Mouse (Mus musculus): Measurements from ENCODE around the gene Camk1d. TPM values are rescaled to one million over a fixed set of nuclear protein-coding genes. Genes with fewer than 3 reads are reported as not detected.
A peak's percentile ranks its signal among the peaks of the same experiment; 100 is the strongest.

The Camk1d gene
- polyA plus RNA-seq, 1 experiment from 2014 or later, result 6.7 TPM

DNA sequence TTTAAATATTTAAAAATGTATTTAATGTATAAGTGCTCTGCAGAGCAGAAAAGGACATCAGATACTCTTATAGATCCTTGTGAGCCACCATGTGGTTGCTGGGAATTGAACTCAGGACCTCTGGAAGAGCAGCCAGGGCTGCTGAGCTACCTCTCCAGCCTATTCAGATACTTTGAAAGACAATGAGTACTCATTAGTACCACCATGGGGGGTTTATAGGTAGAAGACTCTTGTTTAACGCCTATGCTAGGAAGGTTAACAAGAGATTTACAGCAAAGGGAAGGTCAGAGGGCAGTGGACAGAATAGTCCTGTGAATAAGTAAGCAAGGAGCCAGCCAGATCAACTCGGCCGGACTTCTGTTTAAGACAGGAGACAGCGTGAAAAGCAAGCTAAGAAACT is 357.3 kb downstream of the Camk1d start:
- WGBS, result 55% methylated on average over 4 of the region's 4 CpGs
- no peaks in the 10 kb centered on the region for H3K27me3 ChIP-seq (ENCODE audit: control insufficient read depth, insufficient read depth, low read length)

DNA sequence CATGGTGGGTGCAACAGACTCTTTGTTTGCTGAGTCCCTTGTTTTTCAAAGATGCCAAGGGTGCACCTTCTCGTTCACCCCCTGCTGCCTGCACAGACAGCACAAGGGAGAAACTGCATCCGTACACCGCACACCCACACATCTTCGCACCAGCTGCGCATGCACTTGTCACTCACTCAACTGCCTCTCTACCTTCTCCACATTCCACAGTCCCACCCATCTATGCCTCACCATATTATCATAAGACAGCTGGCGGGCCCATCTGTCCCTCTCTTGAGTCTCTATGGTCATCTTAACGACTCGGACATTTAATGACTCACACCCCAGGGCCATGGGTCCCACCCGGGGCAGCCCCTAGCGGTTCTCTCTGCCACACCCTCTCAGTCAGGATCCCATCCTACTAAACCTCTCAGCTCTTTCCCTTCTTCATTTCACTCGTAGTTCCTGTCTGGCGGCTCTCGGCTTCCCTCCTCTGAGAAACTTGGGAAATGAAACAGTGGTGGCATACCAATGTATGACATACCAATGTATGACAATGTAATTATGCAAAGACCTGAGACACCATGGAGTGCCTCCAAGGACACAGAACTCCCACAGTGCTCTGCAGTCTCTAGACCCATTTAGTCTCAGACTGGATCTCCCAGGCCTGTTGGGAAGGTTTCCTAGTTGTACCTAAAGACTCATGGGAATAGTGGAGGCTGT is 361.3 kb downstream of the Camk1d start:
- Histone ChIP-seq H3K36me3 (replicated peaks; ENCODE audit: control insufficient read depth, insufficient read depth) (no peaks in the 10 kb centered on the region), H3K9me3 (ENCODE audit: control insufficient read depth, low read length) (no peaks in the 10 kb centered on the region), H3K4me3 (replicated peaks; ENCODE audit: low read length) (no peak overlapping the region), H3K9ac (no peak overlapping the region), H3K4me1 (replicated peaks; ENCODE audit: control insufficient read depth, insufficient read depth, low read length) (0 out of 2 replicates have a peak, but pooled peaks cover 6% of the 10 kb centered on the region), H3K27ac (no peak overlapping the region), H3K4me2 (replicated peaks) (no peak overlapping the region), H3K27me3 (ENCODE audit: control insufficient read depth, insufficient read depth, low read length) (no peaks in the 10 kb centered on the region)
- WGBS, result 85% methylated on average over 13 of the region's 13 CpGs
- ATAC-seq (ENCODE audit: low FRiP score) (no peak), DNase-seq (ENCODE audit: low spot score) (no peak)

More for the DNA sequence above, 357.3 kb downstream of the Camk1d start:
- H3K27ac ChIP-seq, result no peak overlapping the region
- no peak for DNase-seq (ENCODE audit: low spot score)
- no peaks in the 10 kb centered on the region for H3K4me1 ChIP-seq (replicated peaks; ENCODE audit: control insufficient read depth, insufficient read depth, low read length)
- H3K9ac ChIP-seq, result no peak overlapping the region
- ATAC-seq (ENCODE audit: low FRiP score), result no peak
- H3K36me3 ChIP-seq (replicated peaks; ENCODE audit: control insufficient read depth, insufficient read depth), result no peaks in the 10 kb centered on the region
- H3K4me3 ChIP-seq (replicated peaks; ENCODE audit: low read length), result no peak overlapping the region
- no peak overlapping the region for H3K4me2 ChIP-seq (replicated peaks)
- no peaks in the 10 kb centered on the region for H3K9me3 ChIP-seq (ENCODE audit: control insufficient read depth, low read length)

DNA sequence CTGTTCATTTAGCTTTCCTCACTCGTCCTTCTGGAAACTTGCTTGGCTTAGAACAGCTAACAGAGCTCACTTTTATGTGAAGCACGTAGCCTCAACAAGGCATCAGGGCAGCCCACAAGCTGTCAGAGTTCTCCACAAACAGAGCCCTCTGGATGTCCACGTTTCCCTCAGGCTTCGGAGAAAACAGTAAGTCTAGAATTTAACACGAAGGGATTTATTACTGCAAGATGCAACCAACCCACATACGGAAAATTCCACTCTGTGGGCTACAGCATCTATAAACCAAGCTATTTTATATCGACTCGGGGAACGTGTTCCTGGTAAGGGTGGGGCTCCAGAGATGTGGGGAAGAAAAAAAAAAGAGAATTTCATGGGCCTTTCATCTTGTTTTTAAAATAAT is 369.0 kb downstream of the Camk1d start:
- Histone ChIP-seq H3K27ac (no peak overlapping the region), H3K27me3 (ENCODE audit: control insufficient read depth, insufficient read depth, low read length) (no peaks in the 10 kb centered on the region), H3K9ac (no peak overlapping the region), H3K9me3 (ENCODE audit: control insufficient read depth, low read length) (no peaks in the 10 kb centered on the region), H3K4me1 (replicated peaks; ENCODE audit: control insufficient read depth, insufficient read depth, low read length) (0 out of 2 replicates have a peak, but pooled peaks cover 6% of the 10 kb centered on the region), H3K4me3 (replicated peaks; ENCODE audit: low read length) (no peak overlapping the region), H3K36me3 (replicated peaks; ENCODE audit: control insufficient read depth, insufficient read depth) (no peaks in the 10 kb centered on the region), H3K4me2 (replicated peaks) (no peak overlapping the region)
- WGBS, result 85% methylated on average over 9 of the region's 9 CpGs
- DNase-seq (ENCODE audit: low spot score), result no peak
- no peak for ATAC-seq (ENCODE audit: low FRiP score)

DNA sequence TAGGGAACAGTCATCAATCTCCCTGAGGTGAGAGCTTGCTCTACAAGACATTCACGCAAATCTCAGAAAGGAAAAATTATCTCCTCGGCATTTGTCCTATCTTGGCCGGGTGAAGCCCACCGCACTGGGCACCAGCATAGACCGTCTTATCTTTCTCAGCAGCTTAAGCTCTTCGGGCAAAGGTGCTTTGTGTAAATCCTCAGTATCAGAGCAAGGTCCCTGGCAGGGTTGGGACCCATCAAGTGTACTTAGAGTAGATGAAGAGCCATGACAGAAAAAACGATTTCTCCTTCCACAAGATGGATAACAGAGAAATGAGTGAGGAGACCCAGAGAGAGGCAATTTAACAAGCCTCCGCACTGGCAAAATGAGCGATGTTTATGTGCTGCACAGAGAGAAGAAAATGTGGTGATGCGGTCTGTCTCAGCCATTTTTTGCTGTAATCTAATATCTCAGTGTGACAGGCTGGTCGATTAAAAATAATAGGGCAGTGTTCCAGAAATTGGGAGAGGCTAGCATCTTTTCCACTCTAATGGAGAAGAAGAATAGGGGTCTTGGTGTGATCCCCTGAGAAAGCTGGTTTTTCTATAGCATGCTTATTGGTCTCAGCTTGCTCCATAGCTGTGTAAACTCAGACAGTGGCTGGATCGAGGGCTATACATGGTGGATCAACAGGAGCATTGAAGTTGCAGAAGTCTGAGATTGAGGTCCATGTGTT is 386.6 kb downstream of the Camk1d start:
- DNase-seq (ENCODE audit: low spot score) (no peak), ATAC-seq (ENCODE audit: low FRiP score) (peak; percentile 53; the same call in 1 of the 2 replicates)
- H3K4me1 ChIP-seq (replicated peaks; ENCODE audit: control insufficient read depth, insufficient read depth, low read length), result peaks cover 7% of the 10 kb centered on the region; the same call in 1 of the 2 replicates
- no peak overlapping the region for H3K4me3 ChIP-seq (replicated peaks; ENCODE audit: low read length)
- no peak overlapping the region for H3K9ac ChIP-seq
- no peaks in the 10 kb centered on the region for H3K27me3 ChIP-seq (ENCODE audit: control insufficient read depth, insufficient read depth, low read length)
- no peak overlapping the region for H3K4me2 ChIP-seq (replicated peaks)
- WGBS, result 61% methylated on average over 12 of the region's 12 CpGs
- H3K9me3 ChIP-seq (ENCODE audit: control insufficient read depth, low read length), result no peaks in the 10 kb centered on the region
- H3K36me3 ChIP-seq (replicated peaks; ENCODE audit: control insufficient read depth, insufficient read depth), result no peaks in the 10 kb centered on the region
- peak overlapping the region; percentile 60; the same call in 1 of the 2 replicates for H3K27ac ChIP-seq

- no peaks in the 10 kb centered on the region for H3K36me3 ChIP-seq (replicated peaks; ENCODE audit: control insufficient read depth, insufficient read depth)
- H3K27ac ChIP-seq, result no peak overlapping the region
- 81% methylated on average over 3 of the region's 3 CpGs for WGBS
- H3K27me3 ChIP-seq (ENCODE audit: control insufficient read depth, insufficient read depth, low read length), result no peaks in the 10 kb centered on the region
- H3K4me3 ChIP-seq (replicated peaks; ENCODE audit: low read length), result no peak overlapping the region
- no peak overlapping the region for H3K4me2 ChIP-seq (replicated peaks)
- H3K4me1 ChIP-seq (replicated peaks; ENCODE audit: control insufficient read depth, insufficient read depth, low read length), result peaks cover 7% of the 10 kb centered on the region; the same call in 1 of the 2 replicates
- H3K9me3 ChIP-seq (ENCODE audit: control insufficient read depth, low read length), result no peaks in the 10 kb centered on the region
- H3K9ac ChIP-seq, result no peak overlapping the region
- DNase-seq (ENCODE audit: low spot score), result no peak
- ATAC-seq (ENCODE audit: low FRiP score), result no peak
Observed at GRCm38 (mm10) chr2:5324806-5325205, 389.5 kb downstream of the Camk1d start.

- no peak for DNase-seq (ENCODE audit: low spot score)
- no peak overlapping the region for H3K4me2 ChIP-seq (replicated peaks)
- peak overlapping the region; percentile 58 for H3K27ac ChIP-seq
Observed at GRCm38 (mm10) chr2:5321660-5322295, 392.5 kb downstream of the Camk1d start.

DNA sequence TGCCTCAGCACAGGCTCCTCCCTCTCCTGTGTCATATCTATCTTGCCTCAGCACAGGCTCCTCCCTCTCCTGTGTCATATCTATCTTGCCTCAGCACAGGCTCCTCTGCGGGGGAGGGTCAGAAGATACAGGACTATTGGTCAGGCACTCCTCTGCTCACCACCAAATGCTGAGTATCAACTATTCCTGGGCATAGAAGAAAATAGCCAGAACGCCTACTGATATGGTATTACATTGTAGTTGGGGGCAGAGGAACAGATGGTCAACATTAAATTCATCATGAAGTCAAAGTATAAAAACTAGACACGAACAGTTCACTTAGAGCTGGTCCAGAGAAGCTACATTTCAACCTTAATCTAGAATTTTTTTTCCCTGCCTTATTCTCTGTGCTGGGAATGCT is 395.2 kb downstream of the Camk1d start:
- Histone ChIP-seq H3K9ac (no peak overlapping the region), H3K4me2 (replicated peaks) (no peak overlapping the region), H3K27me3 (ENCODE audit: control insufficient read depth, insufficient read depth, low read length) (no peaks in the 10 kb centered on the region), H3K27ac (no peak overlapping the region), H3K9me3 (ENCODE audit: control insufficient read depth, low read length) (no peaks in the 10 kb centered on the region), H3K36me3 (replicated peaks; ENCODE audit: control insufficient read depth, insufficient read depth) (no peaks in the 10 kb centered on the region), H3K4me1 (replicated peaks; ENCODE audit: control insufficient read depth, insufficient read depth, low read length) (peaks cover 16% of the 10 kb centered on the region), H3K4me3 (replicated peaks; ENCODE audit: low read length) (no peak overlapping the region)
- 93% methylated on average over 3 of the region's 3 CpGs for WGBS
- ATAC-seq (ENCODE audit: low FRiP score) (no peak), DNase-seq (ENCODE audit: low spot score) (no peak)

More at GRCm38 (mm10) chr2:5321660-5322295, 392.5 kb downstream of the Camk1d start:
- H3K4me1 ChIP-seq (replicated peaks; ENCODE audit: control insufficient read depth, insufficient read depth, low read length), result no peaks in the 10 kb centered on the region
- WGBS, result 54% methylated on average over 8 of the region's 8 CpGs
- ATAC-seq (ENCODE audit: low FRiP score), result peak; percentile 71; the same call in 1 of the 2 replicates
- no peaks in the 10 kb centered on the region for H3K36me3 ChIP-seq (replicated peaks; ENCODE audit: control insufficient read depth, insufficient read depth)
- no peaks in the 10 kb centered on the region for H3K27me3 ChIP-seq (ENCODE audit: control insufficient read depth, insufficient read depth, low read length)
- H3K9me3 ChIP-seq (ENCODE audit: control insufficient read depth, low read length), result no peaks in the 10 kb centered on the region
- H3K9ac ChIP-seq, result no peak overlapping the region
- H3K4me3 ChIP-seq (replicated peaks; ENCODE audit: low read length), result no peak overlapping the region

GRCm38 (mm10) chr2:5316763-5317162 is 397.6 kb downstream of the Camk1d start:
- ATAC-seq (ENCODE audit: low FRiP score) (no peak), DNase-seq (ENCODE audit: low spot score) (no peak)
- no peaks in the 10 kb centered on the region for H3K9me3 ChIP-seq (ENCODE audit: control insufficient read depth, low read length)
- no peak overlapping the region for H3K27ac ChIP-seq
- 93% methylated on average over 5 of the region's 5 CpGs for whole genome bisulfite sequencing
- H3K4me3 ChIP-seq (replicated peaks; ENCODE audit: low read length), result no peak overlapping the region
- H3K9ac ChIP-seq, result no peak overlapping the region
- H3K4me2 ChIP-seq (replicated peaks), result no peak overlapping the region
- no peaks in the 10 kb centered on the region for H3K36me3 ChIP-seq (replicated peaks; ENCODE audit: control insufficient read depth, insufficient read depth)
- H3K27me3 ChIP-seq (ENCODE audit: control insufficient read depth, insufficient read depth, low read length), result no peaks in the 10 kb centered on the region
- H3K4me1 ChIP-seq (replicated peaks; ENCODE audit: control insufficient read depth, insufficient read depth, low read length), result peaks cover 16% of the 10 kb centered on the region

DNA sequence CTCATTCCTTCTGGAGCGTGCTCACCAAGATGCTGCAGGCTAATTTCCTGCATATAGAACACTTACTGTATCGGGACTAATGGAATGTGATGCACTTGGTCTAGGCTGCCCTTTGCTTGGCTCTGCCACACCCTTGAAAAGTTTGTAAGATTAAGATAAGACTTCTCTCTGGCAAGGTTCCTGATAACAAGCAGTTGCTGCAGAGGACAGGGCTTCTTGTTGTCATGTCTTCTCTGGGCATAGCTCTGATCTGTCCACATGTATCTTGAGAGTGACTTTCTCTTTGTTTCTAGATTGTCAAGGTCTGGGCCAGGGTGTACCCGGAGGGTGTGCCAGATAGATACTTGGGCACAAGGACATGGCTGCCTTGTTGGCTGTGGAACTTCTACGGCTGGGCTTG is 398.1 kb downstream of the Camk1d start:
- H3K4me3 ChIP-seq (replicated peaks; ENCODE audit: low read length), result no peak overlapping the region
- no peak overlapping the region for H3K9ac ChIP-seq
- no peaks in the 10 kb centered on the region for H3K9me3 ChIP-seq (ENCODE audit: control insufficient read depth, low read length)
- no peaks in the 10 kb centered on the region for H3K27me3 ChIP-seq (ENCODE audit: control insufficient read depth, insufficient read depth, low read length)
- no peak for DNase-seq (ENCODE audit: low spot score)
- H3K36me3 ChIP-seq (replicated peaks; ENCODE audit: control insufficient read depth, insufficient read depth), result no peaks in the 10 kb centered on the region
- ATAC-seq (ENCODE audit: low FRiP score), result no peak
- H3K4me1 ChIP-seq (replicated peaks; ENCODE audit: control insufficient read depth, insufficient read depth, low read length), result peaks cover 16% of the 10 kb centered on the region
- no peak overlapping the region for H3K4me2 ChIP-seq (replicated peaks)
- 90% methylated on average over 4 of the region's 4 CpGs for WGBS
- no peak overlapping the region for H3K27ac ChIP-seq
